Mouse (Mus musculus): Measurements from ENCODE around the gene Nlgn2. TPM values are rescaled to one million over a fixed set of nuclear protein-coding genes. Genes with fewer than 3 reads are reported as not detected.
A peak's percentile ranks its signal among the peaks of the same experiment; 100 is the strongest.

Nlgn2 gene
- polyA plus RNA-seq, 1 experiment from 2014 or later: 13.1 TPM

- no peak for ATAC-seq (ENCODE audit: insufficient number of reproducible peaks, insufficient read depth, low FRiP score, low TSS enrichment)
- Histone ChIP-seq H3K27me3 (no peaks in the 10 kb centered on the region), H3K4me2 (replicated peaks) (no peak overlapping the region), H3K4me3 (no peak overlapping the region), H3K36me3 (no peaks in the 10 kb centered on the region), H3K9ac (no peak overlapping the region), H3K9me3 (peaks cover 11% of the 10 kb centered on the region), H3K4me1 (no peaks in the 10 kb centered on the region), H3K27ac (no peak overlapping the region)
- 91% methylated on average over 12 of the region's 12 CpGs for WGBS
Measured at GRCm38 (mm10) chr11:69816520-69816919, 21.1 kb downstream of the Nlgn2 start.

GRCm38 (mm10) chr11:69815155-69815554, 22.4 kb downstream of the Nlgn2 start, which contains the start of gene Gm39566:
Gm39566 (minus strand) TSS chr11:69815298.
- ATAC-seq (ENCODE audit: insufficient number of reproducible peaks, insufficient read depth, low FRiP score, low TSS enrichment): no peak
- Histone ChIP-seq H3K4me1 (no peaks in the 10 kb centered on the region), H3K9ac (no peak within 1 kb of the TSS), H3K4me3 (no peak within 1 kb of the TSS), H3K27me3 (no peaks in the 10 kb centered on the region), H3K27ac (no peak within 1 kb of the TSS), H3K4me2 (replicated peaks) (no peak within 1 kb of the TSS), H3K36me3 (no peaks in the 10 kb centered on the region), H3K9me3 (peaks cover 11% of the 10 kb centered on the region)
- WGBS: 62% methylated on average over 10 of the region's 10 CpGs

GRCm38 (mm10) chr11:69810280-69810679, 27.3 kb downstream of the Nlgn2 start:
- no peak overlapping the region for H3K9ac ChIP-seq
- no peak overlapping the region for H3K4me3 ChIP-seq
- H3K9me3 ChIP-seq: no peaks in the 10 kb centered on the region
- H3K4me1 ChIP-seq: no peaks in the 10 kb centered on the region
- H3K4me2 ChIP-seq (replicated peaks): no peak overlapping the region
- no peaks in the 10 kb centered on the region for H3K36me3 ChIP-seq
- no peak overlapping the region for H3K27ac ChIP-seq
- ATAC-seq (ENCODE audit: insufficient number of reproducible peaks, insufficient read depth, low FRiP score, low TSS enrichment): no peak
- peaks cover 14% of the 10 kb centered on the region for H3K27me3 ChIP-seq

GRCm38 (mm10) chr11:69807641-69808040, 29.9 kb downstream of the Nlgn2 start:
- Histone ChIP-seq H3K4me2 (replicated peaks) (no peak overlapping the region), H3K4me3 (no peak overlapping the region), H3K36me3 (no peaks in the 10 kb centered on the region), H3K4me1 (peaks cover 24% of the 10 kb centered on the region), H3K9ac (no peak overlapping the region), H3K27me3 (peaks cover 40% of the 10 kb centered on the region), H3K9me3 (no peaks in the 10 kb centered on the region), H3K27ac (no peak overlapping the region)
- 75% methylated on average over 2 of the region's 2 CpGs for WGBS
- no peak for ATAC-seq (ENCODE audit: insufficient number of reproducible peaks, insufficient read depth, low FRiP score, low TSS enrichment)

- H3K4me1 ChIP-seq: peaks cover 33% of the 10 kb centered on the region
- no peak overlapping the region for H3K4me2 ChIP-seq (replicated peaks)
- WGBS: 80% methylated on average over 4 of the region's 4 CpGs
- H3K27me3 ChIP-seq: peaks cover 52% of the 10 kb centered on the region
- ATAC-seq (ENCODE audit: insufficient number of reproducible peaks, insufficient read depth, low FRiP score, low TSS enrichment): no peak
- no peak overlapping the region for H3K27ac ChIP-seq
- H3K4me3 ChIP-seq: no peak overlapping the region
- no peaks in the 10 kb centered on the region for H3K9me3 ChIP-seq
- no peaks in the 10 kb centered on the region for H3K36me3 ChIP-seq
- H3K9ac ChIP-seq: no peak overlapping the region
Measured at GRCm38 (mm10) chr11:69806378-69806777, 31.2 kb downstream of the Nlgn2 start.

GRCm38 (mm10) chr11:69804972-69805909, 32.3 kb downstream of the Nlgn2 start, which contains the start of gene Tmem102:
Tmem102 (minus strand) TSS chr11:69805624.
- no peaks in the 10 kb centered on the region for H3K9me3 ChIP-seq
- peak within 1 kb of the TSS; percentile 41; the same call in 1 of the 2 replicates for H3K9ac ChIP-seq
- no peak within 1 kb of the TSS for H3K27ac ChIP-seq
- H3K36me3 ChIP-seq: no peaks in the 10 kb centered on the region
- ATAC-seq (ENCODE audit: insufficient number of reproducible peaks, insufficient read depth, low FRiP score, low TSS enrichment): no peak
- H3K27me3 ChIP-seq: peaks cover 56% of the 10 kb centered on the region
- peaks cover 40% of the 10 kb centered on the region for H3K4me1 ChIP-seq
- WGBS: 6% methylated on average over 29 of the region's 29 CpGs
- peak within 1 kb of the TSS; percentile 90 for H3K4me2 ChIP-seq (replicated peaks)
- peak within 1 kb of the TSS; percentile 42; the same call in 1 of the 2 replicates for H3K4me3 ChIP-seq

- Histone ChIP-seq H3K9ac (0 out of 2 replicates have a peak overlapping the region, but pooled peaks have one; percentile 41), H3K9me3 (no peaks in the 10 kb centered on the region), H3K4me2 (replicated peaks) (peak overlapping the region; percentile 90), H3K27ac (no peak overlapping the region), H3K4me1 (peaks cover 47% of the 10 kb centered on the region), H3K4me3 (peak overlapping the region; percentile 42; the same call in 1 of the 2 replicates), H3K36me3 (no peaks in the 10 kb centered on the region), H3K27me3 (peaks cover 56% of the 10 kb centered on the region)
- 6% methylated on average over 12 of the region's 12 CpGs for WGBS
- ATAC-seq (ENCODE audit: insufficient number of reproducible peaks, insufficient read depth, low FRiP score, low TSS enrichment): no peak
Measured at GRCm38 (mm10) chr11:69804652-69804940, 33.0 kb downstream of the Nlgn2 start.

GRCm38 (mm10) chr11:69803786-69804651, 33.6 kb downstream of the Nlgn2 start:
- H3K27me3 ChIP-seq: peaks cover 56% of the 10 kb centered on the region
- peaks cover 50% of the 10 kb centered on the region for H3K4me1 ChIP-seq
- H3K9me3 ChIP-seq: no peaks in the 10 kb centered on the region
- H3K4me2 ChIP-seq (replicated peaks): peak overlapping the region; percentile 90
- peak; percentile 22; the same call in 1 of the 2 replicates for ATAC-seq (ENCODE audit: insufficient number of reproducible peaks, insufficient read depth, low FRiP score, low TSS enrichment)
- H3K27ac ChIP-seq: no peak overlapping the region
- H3K36me3 ChIP-seq: no peaks in the 10 kb centered on the region
- H3K9ac ChIP-seq: peak overlapping the region; percentile 52
- H3K4me3 ChIP-seq: peak overlapping the region; percentile 42
- 1% methylated on average over 60 of the region's 60 CpGs for WGBS

GRCm38 (mm10) chr11:69803328-69803727, 34.3 kb downstream of the Nlgn2 start:
- Histone ChIP-seq H3K9me3 (no peaks in the 10 kb centered on the region), H3K27ac (no peak overlapping the region), H3K4me2 (replicated peaks) (peak overlapping the region; percentile 90), H3K9ac (peak overlapping the region; percentile 52), H3K36me3 (no peaks in the 10 kb centered on the region), H3K27me3 (peaks cover 62% of the 10 kb centered on the region), H3K4me3 (peak overlapping the region; percentile 42), H3K4me1 (peaks cover 50% of the 10 kb centered on the region)
- WGBS: under 1% methylated on average over 12 of the region's 12 CpGs
- ATAC-seq (ENCODE audit: insufficient number of reproducible peaks, insufficient read depth, low FRiP score, low TSS enrichment): no peak

GRCm38 (mm10) chr11:69802648-69803105, 34.9 kb downstream of the Nlgn2 start:
- H3K4me1 ChIP-seq: peaks cover 50% of the 10 kb centered on the region
- ATAC-seq (ENCODE audit: insufficient number of reproducible peaks, insufficient read depth, low FRiP score, low TSS enrichment): no peak
- H3K27ac ChIP-seq: no peak overlapping the region
- H3K4me2 ChIP-seq (replicated peaks): peak overlapping the region; percentile 90
- H3K27me3 ChIP-seq: peaks cover 68% of the 10 kb centered on the region
- H3K9me3 ChIP-seq: no peaks in the 10 kb centered on the region
- no peaks in the 10 kb centered on the region for H3K36me3 ChIP-seq
- peak overlapping the region; percentile 57 for H3K4me3 ChIP-seq
- WGBS: 1% methylated on average over 33 of the region's 33 CpGs
- peak overlapping the region; percentile 62 for H3K9ac ChIP-seq

- peak within 1 kb of the TSS; percentile 68 for H3K9ac ChIP-seq
- peaks cover 50% of the 10 kb centered on the region for H3K4me1 ChIP-seq
- H3K4me2 ChIP-seq (replicated peaks): peak within 1 kb of the TSS; percentile 90
- no peaks in the 10 kb centered on the region for H3K9me3 ChIP-seq
- WGBS: under 1% methylated on average over 33 of the region's 33 CpGs
- no peaks in the 10 kb centered on the region for H3K36me3 ChIP-seq
- ATAC-seq (ENCODE audit: insufficient number of reproducible peaks, insufficient read depth, low FRiP score, low TSS enrichment): no peak
- H3K4me3 ChIP-seq: peak within 1 kb of the TSS; percentile 57
- peak within 1 kb of the TSS; percentile 83 for H3K27ac ChIP-seq
- peaks cover 78% of the 10 kb centered on the region for H3K27me3 ChIP-seq
Measured at GRCm38 (mm10) chr11:69801379-69801977, 36.1 kb downstream of the Nlgn2 start, which contains the start of gene Fgf11. Fgf11 (minus strand) TSS chr11:69801857.
